21 mouse cellular contexts compared by ENCODE assay signal in genomic region chr16:11820791-11821190, GRCm38 (mm10).
A peak's percentile ranks its signal among the peaks of the same experiment; 100 is the strongest.
DNase-seq lines count a peak whose midpoint lies in the region; ATAC-seq lines count a peak whose summit lies in the region.
"Had no signal": no experiment of that assay in that cellular context is flagged by ENCODE, and none has a peak within 500 bp of the region (broad histone marks: within the 10 kb centered on the region; RNA-seq: fewer than 3 reads in every experiment).

No protein-coding gene starts in this region.

- no peak overlapping the region for H3K4me2 ChIP-seq in neural tube, embryonic 15.5 days
- H3K4me2 ChIP-seq in embryonic facial prominence, embryonic 11.5 days (ENCODE audit: low read depth, low read length) = no peak overlapping the region
- H3K4me2 ChIP-seq in limb, embryonic 11.5 days (ENCODE audit: low read depth, severe bottlenecking) = no peak overlapping the region
- H3K4me2 ChIP-seq: embryonic facial prominence, embryonic 13.5 days; heart, embryonic 13.5 days; hindbrain, embryonic 12.5 days had no signal

- H3K27me3 ChIP-seq in neural tube, embryonic 15.5 days (replicated peaks) = no peaks in the 10 kb centered on the region
- no peaks in the 10 kb centered on the region for H3K27me3 ChIP-seq in embryonic facial prominence, embryonic 11.5 days (ENCODE audit: control insufficient read depth, insufficient read depth, low read length)
- H3K27me3 ChIP-seq in limb, embryonic 11.5 days (ENCODE audit: control insufficient read depth, insufficient read depth, low read length) = no peaks in the 10 kb centered on the region
- H3K27me3 ChIP-seq: CH12.LX; embryonic facial prominence, embryonic 13.5 days; heart, embryonic 13.5 days; hindbrain, embryonic 12.5 days; Patski had no signal

- DNase-seq in neural tube, embryonic 10.5 days (ENCODE audit: extremely low spot score, low spot score) = peak; percentile 29
- peak; percentile 47 for DNase-seq in embryonic facial prominence, embryonic 11.5 days (ENCODE audit: low spot score)
- peak; percentile 26 for DNase-seq in limb, embryonic 11.5 days (ENCODE audit: low spot score)
- no peak for DNase-seq in natural killer cell, adult 2 months (ENCODE audit: low spot score in 2 of 2)
- DNase-seq in adrenal gland, postnatal 14 days = no peak
- DNase-seq: adrenal gland, postnatal 25 days; cerebellum, adult 2 months; cerebellum, postnatal 10 days; gastrocnemius, postnatal 36 days; heart, adult 11 months; heart, postnatal 36 days had no signal

- no peak overlapping the region for H3K4me3 ChIP-seq in neural tube, embryonic 15.5 days (replicated peaks)
- H3K4me3 ChIP-seq in embryonic facial prominence, embryonic 11.5 days (ENCODE audit: low read depth, low read length) = no peak overlapping the region
- H3K4me3 ChIP-seq in limb, embryonic 11.5 days (ENCODE audit: low read depth, low read length) = no peak overlapping the region
- H3K4me3 ChIP-seq: embryonic facial prominence, embryonic 13.5 days; heart, embryonic 13.5 days; hindbrain, embryonic 12.5 days had no signal

- 81% methylated on average over 7 of the region's 7 CpGs for WGBS in neural tube, embryonic 15.5 days
- WGBS in embryonic facial prominence, embryonic 11.5 days = 53% methylated on average over 7 of the region's 7 CpGs
- 54% methylated on average over 7 of the region's 7 CpGs for WGBS in limb, embryonic 11.5 days

- no peak for ATAC-seq in neural tube, embryonic 15.5 days (ENCODE audit: low FRiP score)
- no peak for ATAC-seq in embryonic facial prominence, embryonic 11.5 days (replicated peaks; ENCODE audit: insufficient number of reproducible peaks, low FRiP score, low TSS enrichment, low read depth)
- ATAC-seq in limb, embryonic 11.5 days (ENCODE audit: insufficient number of reproducible peaks, low FRiP score, low TSS enrichment, low read depth) = no peak
- ATAC-seq in megakaryocyte, adult 5-6 weeks (ENCODE audit: poor library complexity, severe bottlenecking) = no peak
- ATAC-seq: activated CD4-positive, CD25-positive, alpha-beta regulatory T cell, adult 4 months; forebrain, embryonic 14.5 days; hindbrain, postnatal 0 days; Patski had no signal

- peaks cover 6% of the 10 kb centered on the region for H3K4me1 ChIP-seq in neural tube, embryonic 15.5 days
- no peaks in the 10 kb centered on the region for H3K4me1 ChIP-seq in embryonic facial prominence, embryonic 11.5 days (ENCODE audit: control insufficient read depth, insufficient read depth, low read length)
- no peaks in the 10 kb centered on the region for H3K4me1 ChIP-seq in limb, embryonic 11.5 days (ENCODE audit: control insufficient read depth, insufficient read depth, low read length)
- H3K4me1 ChIP-seq: heart, embryonic 13.5 days had no signal

- H3K9ac ChIP-seq in neural tube, embryonic 15.5 days (replicated peaks) = no peak overlapping the region
- no peak overlapping the region for H3K9ac ChIP-seq in embryonic facial prominence, embryonic 11.5 days (replicated peaks; ENCODE audit: low read length)
- no peak overlapping the region for H3K9ac ChIP-seq in limb, embryonic 11.5 days (ENCODE audit: low read length)
- H3K9ac ChIP-seq: embryonic facial prominence, embryonic 13.5 days; heart, embryonic 13.5 days; hindbrain, embryonic 12.5 days had no signal

- H3K9me3 ChIP-seq in neural tube, embryonic 15.5 days (replicated peaks) = no peaks in the 10 kb centered on the region
- H3K9me3 ChIP-seq in embryonic facial prominence, embryonic 11.5 days (replicated peaks; ENCODE audit: control insufficient read depth, low read length) = no peaks in the 10 kb centered on the region
- no peaks in the 10 kb centered on the region for H3K9me3 ChIP-seq in limb, embryonic 11.5 days (ENCODE audit: control insufficient read depth, low read length)
- H3K9me3 ChIP-seq: embryonic facial prominence, embryonic 13.5 days; heart, embryonic 13.5 days; hindbrain, embryonic 12.5 days had no signal

- H3K27ac ChIP-seq in neural tube, embryonic 15.5 days (replicated peaks) = no peak overlapping the region
- no peak overlapping the region for H3K27ac ChIP-seq in embryonic facial prominence, embryonic 11.5 days (replicated peaks; ENCODE audit: low read depth, low read length)
- H3K27ac ChIP-seq in limb, embryonic 11.5 days (replicated peaks; ENCODE audit: low read depth, low read length) = no peak overlapping the region
- H3K27ac ChIP-seq: embryonic facial prominence, embryonic 13.5 days; heart, embryonic 13.5 days; hindbrain, embryonic 12.5 days; hindbrain, postnatal 0 days had no signal

- H3K36me3 ChIP-seq in neural tube, embryonic 15.5 days = no peaks in the 10 kb centered on the region
- H3K36me3 ChIP-seq in embryonic facial prominence, embryonic 11.5 days (replicated peaks; ENCODE audit: control insufficient read depth, insufficient read depth, low read depth, low read length) = no peaks in the 10 kb centered on the region
- H3K36me3 ChIP-seq in limb, embryonic 11.5 days (ENCODE audit: control insufficient read depth, insufficient read depth, low read length) = no peaks in the 10 kb centered on the region
- H3K36me3 ChIP-seq: hindbrain, embryonic 12.5 days had no signal

Comparison
In these comparisons a context has a peak if more than half of its experiments do, and no peak if none do; other contexts are left out.
1. DNase-seq: peak in neural tube, embryonic 10.5 days (single experiment), embryonic facial prominence, embryonic 11.5 days (single experiment) and limb, embryonic 11.5 days (single experiment); none in natural killer cell, adult 2 months (0 of 2) and adrenal gland, postnatal 14 days (single experiment).